Mouse (Mus musculus): ENCODE data around the gene Pbx2.

The Pbx2 gene

GRCm38 (mm10) chr17:34582528-34582927 lies 8.5 kb upstream of the Pbx2 start:
- DNase-seq (ENCODE audit: low read depth, low spot score), result no peak

DNA sequence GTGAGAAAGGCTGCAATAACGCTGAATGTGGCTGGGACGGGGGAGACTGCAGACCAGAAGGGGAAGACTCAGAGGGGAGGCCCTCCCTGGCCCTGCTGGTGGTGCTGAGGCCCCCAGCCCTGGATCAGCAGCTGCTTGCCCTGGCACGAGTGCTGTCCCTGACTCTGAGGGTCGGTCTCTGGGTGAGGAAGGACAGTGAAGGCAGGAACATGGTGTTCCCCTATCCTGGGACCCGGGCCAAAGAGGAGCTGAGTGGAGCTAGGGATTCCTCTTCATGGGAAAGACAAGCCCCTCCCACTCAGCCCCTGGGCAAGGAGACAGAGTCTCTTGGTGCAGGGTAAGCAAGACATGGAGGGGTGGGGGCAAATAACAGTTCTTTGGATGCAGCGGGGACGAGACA lies 7.7 kb upstream of the Pbx2 start:
- no peak for DNase-seq (ENCODE audit: low read depth, low spot score)

GRCm38 (mm10) chr17:34583819-34584218 lies 7.2 kb upstream of the Pbx2 start:
- no peak for DNase-seq (ENCODE audit: low read depth, low spot score)

DNA sequence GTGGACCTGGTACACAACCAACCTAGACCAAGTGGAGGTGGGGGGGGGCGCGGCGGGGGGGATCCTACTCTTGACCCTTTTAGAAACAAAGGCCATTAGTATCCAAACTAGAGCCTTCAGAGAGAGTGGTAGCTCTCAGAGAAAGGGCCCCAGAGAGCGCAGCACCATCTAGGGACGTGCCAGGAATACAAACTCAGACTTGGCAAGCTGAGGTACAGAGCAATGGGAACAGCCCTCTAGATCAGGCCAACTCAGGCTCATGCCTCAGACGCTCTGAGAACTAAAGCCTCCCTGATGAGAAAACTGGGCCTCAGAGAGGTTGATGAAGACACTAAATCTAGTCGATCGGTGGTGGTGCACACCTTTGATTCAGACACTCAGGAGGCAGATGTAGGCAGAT lies 5.9 kb upstream of the Pbx2 start:
- no peak for DNase-seq (ENCODE audit: low read depth, low spot score)

GRCm38 (mm10) chr17:34585877-34586771 lies 4.9 kb upstream of the Pbx2 start:
- no peak for DNase-seq (ENCODE audit: low read depth, low spot score)

- DNase-seq (ENCODE audit: low read depth, low spot score), result peak; percentile 66
Observed at GRCm38 (mm10) chr17:34586796-34587422, 4.2 kb upstream of the Pbx2 start.

- DNase-seq (ENCODE audit: low read depth, low spot score), result peak; percentile 89
Observed at GRCm38 (mm10) chr17:34587423-34587811, 3.6 kb upstream of the Pbx2 start.

GRCm38 (mm10) chr17:34587814-34588213 lies 3.3 kb upstream of the Pbx2 start:
- DNase-seq (ENCODE audit: low read depth, low spot score), result no peak

- no peak for DNase-seq (ENCODE audit: low read depth, low spot score)
Observed at GRCm38 (mm10) chr17:34588767-34589166, 2.3 kb upstream of the Pbx2 start.

GRCm38 (mm10) chr17:34589206-34589605 lies 1.9 kb upstream of the Pbx2 start:
- no peak for DNase-seq (ENCODE audit: low read depth, low spot score)

- peak; percentile 69 for DNase-seq (ENCODE audit: low read depth, low spot score)
Observed at GRCm38 (mm10) chr17:34589681-34590101, 1.4 kb upstream of the Pbx2 start, which contains the start of gene Gpsm3. TSS of gene Gpsm3 (plus strand) at chr17:34589806.

GRCm38 (mm10) chr17:34590154-34590987 lies 695 bp upstream of the Pbx2 start:
- no peak for DNase-seq (ENCODE audit: low read depth, low spot score)

DNA sequence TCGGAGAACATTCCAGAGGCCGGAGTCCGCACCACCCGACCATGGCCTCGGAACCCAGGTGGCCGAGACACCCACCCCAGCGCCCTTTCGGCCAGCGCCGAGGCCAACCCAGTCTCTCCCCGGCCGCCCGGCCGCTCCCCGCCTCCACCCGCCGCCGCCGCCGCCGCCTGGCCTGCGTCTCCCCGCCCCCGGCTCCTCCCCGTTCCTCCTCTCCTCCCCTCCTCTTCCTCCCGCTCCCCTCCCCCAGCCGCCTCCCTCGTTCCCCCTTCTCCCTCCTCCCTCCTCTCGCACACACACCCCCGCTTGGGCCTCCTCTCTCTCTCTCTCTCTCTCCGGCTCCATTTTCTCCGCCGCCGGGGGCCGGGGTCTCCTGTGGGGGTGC lies 919 bp downstream of the Pbx2 start:
- DNase-seq (ENCODE audit: low read depth, low spot score), result peak; percentile 80

DNA sequence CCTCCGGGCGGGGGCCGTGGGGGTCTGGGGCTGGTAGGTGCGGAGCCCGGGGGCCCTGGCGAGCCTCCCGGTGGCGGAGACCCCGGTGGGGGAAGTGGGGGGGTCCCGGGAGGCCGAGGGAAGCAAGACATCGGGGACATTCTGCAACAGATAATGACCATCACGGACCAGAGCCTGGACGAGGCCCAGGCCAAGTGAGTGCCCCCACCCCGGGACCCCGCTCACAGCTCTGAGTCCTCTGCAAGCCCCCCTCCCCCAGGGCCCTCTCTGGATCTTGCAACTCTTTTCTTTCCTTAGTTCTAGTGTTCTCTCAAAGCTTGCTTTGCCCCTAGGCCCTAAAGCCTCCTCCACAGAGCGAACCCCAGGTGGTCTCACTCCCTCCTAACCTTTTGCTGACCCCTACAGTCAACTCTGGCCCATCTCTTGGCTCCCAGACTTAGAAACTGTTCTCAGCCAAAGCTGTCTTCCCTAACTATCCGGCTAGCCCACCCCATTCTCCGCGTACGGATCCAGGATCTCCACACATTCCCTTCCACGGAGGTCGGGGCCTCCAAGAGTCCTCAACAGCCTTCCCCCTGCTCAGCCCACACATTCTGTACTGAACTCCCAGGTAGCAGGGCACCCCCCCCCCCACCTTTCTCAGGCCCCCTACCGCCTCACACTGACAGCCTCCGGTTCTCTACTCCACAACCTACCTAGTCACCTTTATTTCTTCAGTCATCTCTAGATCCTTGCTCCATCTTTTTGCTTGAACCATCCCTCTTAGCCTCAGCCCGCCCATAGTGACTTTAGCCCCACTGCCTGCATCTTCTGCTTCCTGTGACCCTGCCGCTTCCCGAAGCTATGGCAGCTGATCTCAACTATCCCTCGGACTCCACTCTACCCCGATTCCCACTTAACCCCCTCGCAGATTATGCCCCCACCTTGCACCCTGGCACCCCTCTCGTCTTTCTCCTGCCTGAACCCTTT lies 1.8 kb downstream of the Pbx2 start:
- no peak for DNase-seq (ENCODE audit: low read depth, low spot score)

DNA sequence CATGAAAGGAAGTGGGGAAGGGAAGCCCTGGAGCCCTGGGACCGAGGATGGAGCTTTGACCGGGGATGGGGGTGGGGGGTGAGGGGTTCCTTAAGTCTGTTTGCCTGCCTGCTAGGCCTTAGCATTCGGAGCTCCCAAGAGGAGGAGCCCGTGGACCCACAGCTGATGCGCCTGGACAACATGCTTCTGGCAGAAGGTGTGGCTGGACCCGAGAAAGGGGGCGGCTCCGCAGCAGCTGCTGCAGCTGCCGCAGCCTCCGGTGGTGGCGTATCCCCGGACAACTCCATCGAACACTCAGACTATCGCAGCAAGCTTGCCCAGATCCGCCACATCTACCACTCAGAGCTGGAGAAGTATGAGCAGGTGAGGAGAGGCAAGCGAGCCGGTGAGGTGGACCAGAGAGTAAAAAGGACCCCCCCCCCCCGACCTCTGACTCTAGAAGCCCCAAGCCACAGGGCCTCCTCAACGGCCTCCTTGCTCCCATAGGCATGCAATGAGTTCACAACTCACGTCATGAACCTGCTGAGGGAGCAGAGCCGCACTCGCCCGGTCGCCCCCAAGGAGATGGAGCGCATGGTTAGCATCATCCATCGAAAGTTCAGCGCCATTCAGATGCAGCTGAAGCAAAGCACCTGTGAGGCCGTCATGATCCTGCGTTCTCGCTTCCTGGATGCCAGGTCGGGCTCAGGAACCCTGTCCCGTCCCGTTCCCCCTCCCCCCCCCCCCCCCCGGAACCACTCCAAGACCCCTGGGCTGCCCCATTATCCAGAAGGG lies 2.9 kb downstream of the Pbx2 start:
- no peak for DNase-seq (ENCODE audit: low read depth, low spot score)

DNA sequence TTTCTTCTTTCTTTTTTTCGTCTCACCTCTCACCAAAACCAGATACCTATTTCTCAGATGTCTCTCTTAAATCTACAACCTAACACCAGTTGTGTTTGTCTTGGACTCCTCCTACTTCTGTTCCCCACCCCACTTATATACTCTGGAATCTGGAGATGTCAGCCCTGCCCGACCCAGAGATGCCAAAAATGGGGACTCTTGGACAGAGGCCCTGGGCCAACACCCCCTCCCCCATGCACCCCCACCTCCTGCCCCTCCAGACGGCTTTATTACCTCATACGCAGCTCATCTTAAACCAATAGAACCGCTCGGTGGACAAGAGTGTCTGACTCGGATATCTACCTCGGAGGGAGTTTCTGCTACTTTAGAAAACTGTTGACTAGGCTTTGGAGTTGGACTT lies 5.0 kb downstream of the Pbx2 start:
- no peak for DNase-seq (ENCODE audit: low read depth, low spot score)

- no peak for DNase-seq (ENCODE audit: low read depth, low spot score)
Observed at GRCm38 (mm10) chr17:34597566-34598095, 6.6 kb downstream of the Pbx2 start, which contains the start of gene Ager. TSS of gene Ager (plus strand) at chr17:34597862.

DNA sequence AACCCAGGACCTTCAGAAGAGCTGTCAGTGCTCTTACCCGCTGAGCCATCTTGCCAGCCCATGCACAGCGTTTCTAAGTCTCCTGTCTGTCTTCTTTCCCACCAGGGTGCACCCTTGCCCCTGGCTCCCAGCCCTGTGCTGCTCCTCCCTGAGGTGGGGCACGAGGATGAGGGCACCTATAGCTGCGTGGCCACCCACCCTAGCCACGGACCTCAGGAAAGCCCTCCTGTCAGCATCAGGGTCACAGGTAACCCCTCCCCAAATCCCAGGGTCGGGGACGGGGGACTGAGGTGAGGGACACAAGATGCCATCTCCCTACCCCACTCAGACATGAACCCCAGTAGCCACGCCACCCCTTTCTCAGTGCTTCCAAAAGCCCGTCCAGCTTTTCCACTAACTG lies 8.8 kb downstream of the Pbx2 start:
- DNase-seq (ENCODE audit: low read depth, low spot score), result no peak

DNA sequence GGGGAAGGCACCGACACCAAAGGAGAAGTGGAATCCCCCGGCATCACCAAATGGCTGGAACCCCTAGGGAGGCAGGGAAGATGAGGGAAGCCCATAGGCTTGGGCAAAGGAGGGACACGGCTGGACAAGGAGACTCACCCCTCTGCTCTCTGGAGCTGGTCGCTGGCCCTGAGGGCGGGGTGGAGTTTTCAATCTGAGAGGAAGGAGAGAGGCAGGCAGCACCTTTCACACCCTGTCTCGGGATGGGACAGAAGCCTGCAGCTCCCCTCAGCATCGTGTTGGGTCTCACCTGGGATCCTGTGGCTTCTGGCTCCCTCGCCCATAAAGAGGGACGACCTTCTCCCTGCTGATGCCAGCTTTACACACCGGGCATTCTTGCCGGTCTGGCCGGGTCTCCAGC lies 10.7 kb downstream of the Pbx2 start:
- no peak for DNase-seq (ENCODE audit: low read depth, low spot score)
